Mouse (Mus musculus): Measurements from ENCODE around the gene Gm20683. TPM values are rescaled to one million over a fixed set of nuclear protein-coding genes. Genes with fewer than 3 reads are reported as not detected.
A peak's percentile ranks its signal among the peaks of the same experiment; 100 is the strongest.

Gene Gm20683
- polyA plus RNA-seq, 1 experiment from 2014 or later, result 0.95 TPM

GRCm38 (mm10) chr17:25830200-25830753, 11.3 kb downstream of the Gm20683 start:
- Histone ChIP-seq H3K4me1 (ENCODE audit: control insufficient read depth, insufficient read depth, low read length) (peaks cover 34% of the 10 kb centered on the region), H3K27ac (replicated peaks; ENCODE audit: low read depth, low read length) (no peak overlapping the region), H3K4me3 (ENCODE audit: low read depth, low read length) (peak overlapping the region; percentile 7; the same call in 1 of the 2 replicates), H3K36me3 (ENCODE audit: control insufficient read depth, insufficient read depth, low read length) (peaks cover 21% of the 10 kb centered on the region), H3K4me2 (ENCODE audit: low read depth, severe bottlenecking) (peak overlapping the region; percentile 85), H3K27me3 (ENCODE audit: control insufficient read depth, insufficient read depth, low read length) (no peaks in the 10 kb centered on the region), H3K9me3 (ENCODE audit: control insufficient read depth, low read length) (no peaks in the 10 kb centered on the region), H3K9ac (ENCODE audit: low read length) (no peak overlapping the region)
- 89% methylated on average over 4 of the region's 4 CpGs for WGBS
- DNase-seq (ENCODE audit: low spot score) (no peak), ATAC-seq (ENCODE audit: insufficient number of reproducible peaks, low FRiP score, low TSS enrichment, low read depth) (no peak)

DNA sequence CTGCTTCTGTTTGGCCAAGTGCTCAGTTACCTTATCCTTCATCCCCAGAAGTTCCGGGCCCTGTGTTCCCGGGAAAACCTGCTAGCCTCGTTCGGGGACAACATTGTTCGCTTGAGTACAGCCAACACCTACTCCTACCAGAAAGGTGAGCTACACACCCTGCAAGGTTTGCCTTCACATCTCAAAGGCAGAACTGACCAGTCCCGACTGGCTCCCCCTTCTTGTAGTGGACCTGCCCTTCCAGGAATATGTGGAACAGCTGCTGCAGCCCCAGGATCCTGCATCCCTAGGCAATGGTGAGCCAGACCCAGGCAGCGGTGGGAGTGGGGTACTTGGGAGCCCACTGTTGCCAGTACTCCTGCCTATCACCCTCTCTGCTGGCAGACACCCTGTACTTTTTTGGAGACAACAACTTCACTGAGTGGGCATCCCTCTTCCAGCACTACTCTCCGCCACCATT, 12.0 kb downstream of the Gm20683 start:
- Histone ChIP-seq H3K9ac (ENCODE audit: low read length) (peak overlapping the region; percentile 71), H3K9me3 (ENCODE audit: control insufficient read depth, low read length) (no peaks in the 10 kb centered on the region), H3K27me3 (ENCODE audit: control insufficient read depth, insufficient read depth, low read length) (no peaks in the 10 kb centered on the region), H3K4me3 (ENCODE audit: low read depth, low read length) (peak overlapping the region; percentile 48), H3K4me2 (ENCODE audit: low read depth, severe bottlenecking) (peak overlapping the region; percentile 85), H3K36me3 (ENCODE audit: control insufficient read depth, insufficient read depth, low read length) (peaks cover 17% of the 10 kb centered on the region), H3K4me1 (ENCODE audit: control insufficient read depth, insufficient read depth, low read length) (peaks cover 37% of the 10 kb centered on the region), H3K27ac (replicated peaks; ENCODE audit: low read depth, low read length) (peak overlapping the region; percentile 63)
- peak; percentile 42 for DNase-seq (ENCODE audit: low spot score)
- WGBS, result 50% methylated on average over 8 of the region's 8 CpGs
- no peak for ATAC-seq (ENCODE audit: insufficient number of reproducible peaks, low FRiP score, low TSS enrichment, low read depth)

DNA sequence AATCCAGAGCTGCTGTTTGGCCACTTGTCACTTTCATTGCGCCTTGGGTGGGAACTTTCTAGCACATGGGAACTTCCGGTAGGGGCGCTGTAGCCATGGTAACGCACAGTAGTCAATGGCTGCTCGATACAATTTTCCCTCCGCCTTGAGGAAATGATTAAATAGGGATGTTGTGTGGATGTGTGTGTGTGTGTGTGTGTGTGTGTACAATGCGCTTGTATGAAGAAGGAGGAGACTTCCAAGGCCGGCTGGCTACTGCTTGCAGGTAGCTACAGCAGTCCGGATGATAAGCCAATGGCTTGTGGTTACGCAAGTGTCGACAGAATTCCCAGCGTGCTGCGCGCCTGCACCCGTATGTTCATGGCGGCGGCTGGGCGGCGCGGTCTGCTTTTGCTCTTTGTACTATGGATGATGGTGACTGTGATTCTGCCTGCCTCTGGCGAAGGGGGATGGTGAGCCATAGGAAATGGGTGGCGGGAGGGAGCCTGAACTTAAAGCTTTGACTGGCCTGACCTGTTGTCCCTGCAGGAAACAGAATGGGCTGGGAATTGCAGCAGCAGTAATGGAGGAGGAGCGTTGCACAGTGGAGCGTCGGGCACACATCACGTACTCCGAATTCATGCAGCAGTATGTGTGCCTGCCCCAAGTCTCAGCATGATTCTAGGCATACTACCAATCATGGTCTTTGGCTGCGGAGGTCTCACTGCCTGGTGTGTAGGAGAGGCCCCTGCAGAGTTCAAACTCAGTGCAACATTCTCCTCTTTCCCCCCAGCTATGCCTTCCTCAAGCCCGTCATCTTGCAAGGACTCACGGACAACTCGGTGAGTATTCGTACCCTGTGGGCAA, 12.6 kb downstream of the Gm20683 start, which contains the start of gene Jmjd8:
Gene Jmjd8 (plus strand): TSS at position 156 of the 846 bp plus-strand sequence.
- DNase-seq (ENCODE audit: low spot score), result peak; percentile 86
- ATAC-seq (ENCODE audit: insufficient number of reproducible peaks, low FRiP score, low TSS enrichment, low read depth), result peak; percentile 27; the same call in 1 of the 2 replicates
- Histone ChIP-seq H3K27me3 (ENCODE audit: control insufficient read depth, insufficient read depth, low read length) (no peaks in the 10 kb centered on the region), H3K4me3 (ENCODE audit: low read depth, low read length) (peak within 1 kb of the TSS; percentile 48), H3K4me1 (ENCODE audit: control insufficient read depth, insufficient read depth, low read length) (peaks cover 36% of the 10 kb centered on the region), H3K9me3 (ENCODE audit: control insufficient read depth, low read length) (no peaks in the 10 kb centered on the region), H3K27ac (replicated peaks; ENCODE audit: low read depth, low read length) (peak within 1 kb of the TSS; percentile 63), H3K4me2 (ENCODE audit: low read depth, severe bottlenecking) (peak within 1 kb of the TSS; percentile 85), H3K36me3 (ENCODE audit: control insufficient read depth, insufficient read depth, low read length) (peaks cover 17% of the 10 kb centered on the region), H3K9ac (ENCODE audit: low read length) (peak within 1 kb of the TSS; percentile 71)
- 1% methylated on average over 32 of the region's 32 CpGs for WGBS

- WGBS, result 86% methylated on average over 8 of the region's 8 CpGs
- Histone ChIP-seq H3K9me3 (ENCODE audit: control insufficient read depth, low read length) (no peaks in the 10 kb centered on the region), H3K4me3 (ENCODE audit: low read depth, low read length) (peak overlapping the region; percentile 48), H3K9ac (ENCODE audit: low read length) (peak overlapping the region; percentile 71; the same call in 1 of the 2 replicates), H3K36me3 (ENCODE audit: control insufficient read depth, insufficient read depth, low read length) (peaks cover 17% of the 10 kb centered on the region), H3K4me2 (ENCODE audit: low read depth, severe bottlenecking) (peak overlapping the region; percentile 85), H3K27ac (replicated peaks; ENCODE audit: low read depth, low read length) (0 out of 2 replicates have a peak overlapping the region, but pooled peaks have one; percentile 18), H3K4me1 (ENCODE audit: control insufficient read depth, insufficient read depth, low read length) (peaks cover 34% of the 10 kb centered on the region), H3K27me3 (ENCODE audit: control insufficient read depth, insufficient read depth, low read length) (no peaks in the 10 kb centered on the region)
- ATAC-seq (ENCODE audit: insufficient number of reproducible peaks, low FRiP score, low TSS enrichment, low read depth) (no peak), DNase-seq (ENCODE audit: low spot score) (no peak)
Measured at GRCm38 (mm10) chr17:25828223-25828594, 13.4 kb downstream of the Gm20683 start.

DNA sequence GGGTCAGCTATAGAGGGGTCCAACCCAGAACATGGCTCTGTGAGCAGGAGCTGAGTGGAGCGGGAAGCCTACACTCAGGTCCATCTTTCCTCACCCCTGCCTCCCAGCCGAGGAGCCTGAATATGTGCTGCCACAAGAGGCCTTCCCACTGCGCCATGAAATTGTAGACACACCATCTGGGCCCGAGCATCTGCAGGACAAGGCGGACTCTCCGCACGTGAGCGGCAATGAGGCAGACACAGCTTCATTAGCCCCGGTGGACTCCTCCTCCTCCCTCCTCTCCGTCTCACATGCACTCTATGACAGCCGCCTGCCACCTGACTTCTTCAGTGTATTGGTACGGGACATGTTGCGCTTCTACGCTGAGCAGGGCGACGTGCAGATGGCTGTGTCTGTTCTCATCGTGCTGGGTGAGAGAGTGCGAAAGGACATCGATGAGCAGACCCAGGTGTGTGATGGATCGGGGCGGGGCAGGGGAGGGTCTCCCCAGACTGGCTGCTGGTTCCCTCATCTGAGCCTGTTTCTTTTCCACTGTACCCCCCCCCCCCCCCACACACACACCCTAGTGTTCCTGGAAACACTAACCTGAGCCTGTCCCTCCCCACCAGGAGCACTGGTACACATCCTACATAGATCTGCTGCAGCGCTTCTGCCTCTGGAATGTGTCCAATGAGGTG, 13.9 kb downstream of the Gm20683 start:
- DNase-seq (ENCODE audit: low spot score) (no peak), ATAC-seq (ENCODE audit: insufficient number of reproducible peaks, low FRiP score, low TSS enrichment, low read depth) (no peak)
- H3K9ac ChIP-seq (ENCODE audit: low read length), result no peak overlapping the region
- 93% methylated on average over 21 of the region's 22 CpGs for WGBS
- no peak overlapping the region for H3K27ac ChIP-seq (replicated peaks; ENCODE audit: low read depth, low read length)
- peaks cover 34% of the 10 kb centered on the region for H3K4me1 ChIP-seq (ENCODE audit: control insufficient read depth, insufficient read depth, low read length)
- no peaks in the 10 kb centered on the region for H3K9me3 ChIP-seq (ENCODE audit: control insufficient read depth, low read length)
- peak overlapping the region; percentile 48; the same call in 1 of the 2 replicates for H3K4me3 ChIP-seq (ENCODE audit: low read depth, low read length)
- H3K27me3 ChIP-seq (ENCODE audit: control insufficient read depth, insufficient read depth, low read length), result no peaks in the 10 kb centered on the region
- H3K4me2 ChIP-seq (ENCODE audit: low read depth, severe bottlenecking), result no peak overlapping the region
- peaks cover 17% of the 10 kb centered on the region for H3K36me3 ChIP-seq (ENCODE audit: control insufficient read depth, insufficient read depth, low read length)

DNA sequence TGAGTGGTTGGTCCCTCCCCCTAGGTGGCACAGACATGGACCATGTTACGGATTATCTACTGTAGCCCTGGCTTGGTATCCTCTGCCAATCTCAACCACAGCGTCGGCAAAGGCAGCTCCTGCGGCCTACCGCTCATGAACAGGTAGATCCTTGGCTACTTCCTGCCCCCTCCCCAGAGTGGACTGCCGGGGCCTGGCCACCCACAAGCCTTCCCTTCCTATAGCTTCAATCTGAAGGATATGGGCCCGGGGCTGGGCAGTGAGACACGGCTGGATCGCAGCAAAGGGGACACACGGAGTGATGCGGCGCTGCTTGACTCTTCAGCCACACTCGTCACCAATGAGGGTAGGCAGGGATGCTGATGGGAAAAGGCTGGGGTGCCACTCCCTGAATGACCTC, 14.6 kb downstream of the Gm20683 start:
- WGBS, result 92% methylated on average over 13 of the region's 13 CpGs
- peaks cover 17% of the 10 kb centered on the region for H3K36me3 ChIP-seq (ENCODE audit: control insufficient read depth, insufficient read depth, low read length)
- H3K4me3 ChIP-seq (ENCODE audit: low read depth, low read length), result no peak overlapping the region
- peaks cover 32% of the 10 kb centered on the region for H3K4me1 ChIP-seq (ENCODE audit: control insufficient read depth, insufficient read depth, low read length)
- no peak for ATAC-seq (ENCODE audit: insufficient number of reproducible peaks, low FRiP score, low TSS enrichment, low read depth)
- no peak overlapping the region for H3K9ac ChIP-seq (ENCODE audit: low read length)
- no peaks in the 10 kb centered on the region for H3K27me3 ChIP-seq (ENCODE audit: control insufficient read depth, insufficient read depth, low read length)
- no peak overlapping the region for H3K27ac ChIP-seq (replicated peaks; ENCODE audit: low read depth, low read length)
- DNase-seq (ENCODE audit: low spot score), result no peak
- no peak overlapping the region for H3K4me2 ChIP-seq (ENCODE audit: low read depth, severe bottlenecking)
- H3K9me3 ChIP-seq (ENCODE audit: control insufficient read depth, low read length), result no peaks in the 10 kb centered on the region

DNA sequence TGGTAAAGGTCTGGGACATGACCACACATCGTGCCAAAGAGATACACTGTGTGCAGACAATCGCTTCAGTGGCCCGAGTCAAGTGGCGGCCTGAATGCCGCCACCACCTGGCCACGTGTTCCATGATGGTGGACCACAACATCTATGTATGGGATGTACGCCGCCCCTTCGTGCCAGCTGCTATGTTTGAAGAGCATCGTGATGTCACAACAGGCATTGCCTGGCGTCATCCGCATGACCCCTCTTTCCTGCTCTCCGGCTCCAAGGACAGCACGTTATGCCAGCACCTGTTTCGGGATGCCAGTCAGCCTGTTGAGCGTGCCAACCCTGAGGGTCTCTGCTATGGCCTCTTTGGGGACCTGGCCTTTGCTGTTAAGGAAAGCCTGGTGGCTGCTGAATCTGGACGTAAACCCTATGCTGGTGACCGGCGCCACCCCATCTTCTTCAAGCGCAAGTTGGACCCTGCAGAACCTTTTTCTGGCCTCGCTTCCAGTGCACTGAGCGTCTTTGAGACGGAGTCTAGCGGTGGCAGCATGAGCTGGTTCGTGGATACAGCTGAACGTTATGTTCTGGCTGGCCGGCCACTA, 15.5 kb downstream of the Gm20683 start:
- no peak for DNase-seq (ENCODE audit: low spot score)
- Histone ChIP-seq H3K27me3 (ENCODE audit: control insufficient read depth, insufficient read depth, low read length) (no peaks in the 10 kb centered on the region), H3K36me3 (ENCODE audit: control insufficient read depth, insufficient read depth, low read length) (peaks cover 13% of the 10 kb centered on the region), H3K4me2 (ENCODE audit: low read depth, severe bottlenecking) (no peak overlapping the region), H3K27ac (replicated peaks; ENCODE audit: low read depth, low read length) (no peak overlapping the region), H3K9me3 (ENCODE audit: control insufficient read depth, low read length) (no peaks in the 10 kb centered on the region), H3K9ac (ENCODE audit: low read length) (no peak overlapping the region), H3K4me3 (ENCODE audit: low read depth, low read length) (no peak overlapping the region), H3K4me1 (ENCODE audit: control insufficient read depth, insufficient read depth, low read length) (peaks cover 23% of the 10 kb centered on the region)
- WGBS, result 93% methylated on average over 27 of the region's 27 CpGs
- ATAC-seq (ENCODE audit: insufficient number of reproducible peaks, low FRiP score, low TSS enrichment, low read depth), result no peak

DNA sequence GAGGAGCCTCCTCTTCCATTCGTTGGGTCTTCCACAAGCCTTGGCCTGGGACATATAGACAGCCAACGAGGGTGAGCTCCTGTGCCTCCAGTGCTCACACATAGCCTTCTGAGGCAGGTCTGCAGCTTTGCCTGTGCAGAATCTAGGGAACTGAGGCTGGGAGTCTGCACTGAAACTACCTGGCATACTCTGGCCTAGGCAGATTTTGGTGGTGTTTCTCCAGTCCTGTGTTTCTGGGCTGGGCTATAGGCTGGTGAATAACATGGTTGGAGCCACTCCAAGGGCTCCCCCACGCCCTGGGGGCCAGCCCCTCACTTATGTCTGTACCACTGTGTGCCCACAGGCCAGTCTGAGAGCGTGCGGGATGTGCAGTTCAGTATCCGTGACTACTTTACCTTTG, 16.3 kb downstream of the Gm20683 start:
- no peak for DNase-seq (ENCODE audit: low spot score)
- H3K4me2 ChIP-seq (ENCODE audit: low read depth, severe bottlenecking), result no peak overlapping the region
- H3K4me1 ChIP-seq (ENCODE audit: control insufficient read depth, insufficient read depth, low read length), result peaks cover 23% of the 10 kb centered on the region
- no peak overlapping the region for H3K4me3 ChIP-seq (ENCODE audit: low read depth, low read length)
- no peaks in the 10 kb centered on the region for H3K9me3 ChIP-seq (ENCODE audit: control insufficient read depth, low read length)
- peaks cover 5% of the 10 kb centered on the region for H3K27me3 ChIP-seq (ENCODE audit: control insufficient read depth, insufficient read depth, low read length)
- H3K36me3 ChIP-seq (ENCODE audit: control insufficient read depth, insufficient read depth, low read length), result peaks cover 5% of the 10 kb centered on the region; the same call in 1 of the 2 replicates
- no peak for ATAC-seq (ENCODE audit: insufficient number of reproducible peaks, low FRiP score, low TSS enrichment, low read depth)
- no peak overlapping the region for H3K9ac ChIP-seq (ENCODE audit: low read length)
- 88% methylated on average over 6 of the region's 6 CpGs for WGBS
- no peak overlapping the region for H3K27ac ChIP-seq (replicated peaks; ENCODE audit: low read depth, low read length)
